Mouse (Mus musculus): ENCODE results near the gene Hydin.
"Not testable (repeated sequence)": the region's sequence is repeated elsewhere in the genome, so short reads cannot be mapped to it uniquely, and the experiment has no call there.

The Hydin gene

GRCm38 (mm10) chr8:110333376-110333775 lies 66.6 kb downstream of the Hydin start:
- DNase-seq (ENCODE audit: extremely low spot score, low spot score): no peak

GRCm38 (mm10) chr8:110339447-110339846 lies 72.7 kb downstream of the Hydin start:
- DNase-seq (ENCODE audit: extremely low spot score, low spot score): no peak

- DNase-seq (ENCODE audit: extremely low spot score, low spot score): no peak
These were observed 73.4 kb downstream of the Hydin start for GRCm38 (mm10) chr8:110340090-110340703.

GRCm38 (mm10) chr8:110345697-110346394 lies 79.1 kb downstream of the Hydin start:
- no peak for DNase-seq (ENCODE audit: extremely low spot score, low spot score)

- DNase-seq (ENCODE audit: extremely low spot score, low spot score): no peak
These were observed 80.1 kb downstream of the Hydin start for GRCm38 (mm10) chr8:110346915-110347314.

GRCm38 (mm10) chr8:110350725-110351124 lies 83.9 kb downstream of the Hydin start:
- DNase-seq (ENCODE audit: extremely low spot score, low spot score): no peak

GRCm38 (mm10) chr8:110351909-110352308 lies 85.1 kb downstream of the Hydin start:
- DNase-seq (ENCODE audit: extremely low spot score, low spot score): no peak

GRCm38 (mm10) chr8:110362975-110363374 lies 96.2 kb downstream of the Hydin start:
- DNase-seq (ENCODE audit: extremely low spot score, low spot score): no peak

- DNase-seq (ENCODE audit: extremely low spot score, low spot score): no peak
These were observed 106.1 kb downstream of the Hydin start for GRCm38 (mm10) chr8:110372836-110373235.

GRCm38 (mm10) chr8:110373695-110374094 lies 106.9 kb downstream of the Hydin start:
- DNase-seq (ENCODE audit: extremely low spot score, low spot score): no peak

- no peak for DNase-seq (ENCODE audit: extremely low spot score, low spot score)
These were observed 116.0 kb downstream of the Hydin start for GRCm38 (mm10) chr8:110382751-110383150.

- DNase-seq (ENCODE audit: extremely low spot score, low spot score): not testable (repeated sequence)
These were observed 117.9 kb downstream of the Hydin start for GRCm38 (mm10) chr8:110384632-110385031.

- no peak for DNase-seq (ENCODE audit: extremely low spot score, low spot score)
These were observed 128.9 kb downstream of the Hydin start for GRCm38 (mm10) chr8:110395656-110396055.

GRCm38 (mm10) chr8:110400536-110400935 lies 133.8 kb downstream of the Hydin start:
- no peak for DNase-seq (ENCODE audit: extremely low spot score, low spot score)

GRCm38 (mm10) chr8:110402311-110402710 lies 135.5 kb downstream of the Hydin start:
- DNase-seq (ENCODE audit: extremely low spot score, low spot score): no peak

- DNase-seq (ENCODE audit: extremely low spot score, low spot score): no peak
These were observed 137.7 kb downstream of the Hydin start for GRCm38 (mm10) chr8:110404516-110404915.

- no peak for DNase-seq (ENCODE audit: extremely low spot score, low spot score)
These were observed 148.3 kb downstream of the Hydin start for GRCm38 (mm10) chr8:110415121-110415520.

GRCm38 (mm10) chr8:110416931-110417330 lies 150.2 kb downstream of the Hydin start:
- DNase-seq (ENCODE audit: extremely low spot score, low spot score): no peak

GRCm38 (mm10) chr8:110417801-110418200 lies 151.0 kb downstream of the Hydin start:
- no peak for DNase-seq (ENCODE audit: extremely low spot score, low spot score)

GRCm38 (mm10) chr8:110419711-110420110 lies 152.9 kb downstream of the Hydin start:
- no peak for DNase-seq (ENCODE audit: extremely low spot score, low spot score)

GRCm38 (mm10) chr8:110420221-110420620 lies 153.4 kb downstream of the Hydin start:
- no peak for DNase-seq (ENCODE audit: extremely low spot score, low spot score)

GRCm38 (mm10) chr8:110424146-110424545 lies 157.4 kb downstream of the Hydin start:
- no peak for DNase-seq (ENCODE audit: extremely low spot score, low spot score)

- DNase-seq (ENCODE audit: extremely low spot score, low spot score): no peak
These were observed 164.6 kb downstream of the Hydin start for GRCm38 (mm10) chr8:110431340-110431739.

Data from neural tube, embryonic 10.5 days (tissue).